Mouse (Mus musculus) embryonic facial prominence, embryonic 13.5 days (tissue): ENCODE measurements around the gene Mapkapk5. TPM values are rescaled to one million over a fixed set of nuclear protein-coding genes. Genes with fewer than 3 reads are reported as not detected.
"Not testable (repeated sequence)": the region's sequence is repeated elsewhere in the genome, so short reads cannot be mapped to it uniquely, and the experiment has no call there.

Experiments
- ATAC-seq: fragments of 200-750 bp; cut with Nextera tagmentation; 2 replicates; pipeline ENCODE4 v1.8.0; 2017; ENCODE audit warnings: low read depth; ENCODE audit not compliant: insufficient number of reproducible peaks, insufficient read depth, low FRiP score, low TSS enrichment
- H3K27ac ChIP-seq: fragments of 300-500 bp; sonication (generic); 2 replicates; pipeline ENCODE4 v1.5.1; 2015; ENCODE audit warnings: moderate library complexity, mild to moderate bottlenecking, inconsistent platforms
- H3K27me3 ChIP-seq: fragments of 300-500 bp; sonication (generic); 2 replicates; pipeline ENCODE4 v1.6.1; 2015; ENCODE audit warnings: mild to moderate bottlenecking, inconsistent platforms
- H3K36me3 ChIP-seq: fragments of 300-500 bp; sonication (generic); 2 replicates; pipeline ENCODE4 v1.6.1; 2015; ENCODE audit warnings: mild to moderate bottlenecking, inconsistent platforms
- H3K4me1 ChIP-seq: fragments of 300-500 bp; sonication (generic); 2 replicates; pipeline ENCODE4 v1.6.1; 2015; ENCODE audit warnings: inconsistent platforms
- H3K4me2 ChIP-seq: fragments of 300-500 bp; sonication (generic); 2 replicates; pipeline ENCODE4 v1.6.1; 2015; ENCODE audit warnings: moderate library complexity, mild to moderate bottlenecking, inconsistent platforms
- H3K4me3 ChIP-seq: fragments of 300-500 bp; sonication (generic); 2 replicates; pipeline ENCODE4 v1.5.1; 2015; ENCODE audit warnings: mild to moderate bottlenecking, inconsistent platforms
- H3K9ac ChIP-seq: fragments of 300-500 bp; sonication (generic); 2 replicates; pipeline ENCODE4 v1.6.1; 2015; ENCODE audit warnings: mild to moderate bottlenecking, inconsistent platforms
- H3K9me3 ChIP-seq: fragments of 300-500 bp; sonication (generic); 2 replicates; pipeline ENCODE4 v1.6.1; 2016; ENCODE audit warnings: inconsistent platforms
- WGBS: fragments of 180-500 bp; shearing (Covaris S2); methylation state at CpG from one replicate; pipeline ENCODE4 v1.1.7; 2015; ENCODE audit warnings: mixed read lengths; 5-methylcytosine and 5-hydroxymethylcytosine counted together
- polyA plus RNA-seq: library from polyadenylated mRNA; unstranded; fragments of >200 nt; fragmentation: Nextera tagmentation; extraction: Ambion mirVana; gene quantifications from 2 replicates; pipeline ENCODE4 v1.2.1, GENCODE M21; 2015

The Mapkapk5 gene
- polyA plus RNA-seq, 1 experiment from 2014 or later = 55.2 TPM

GRCm38 (mm10) chr5:121526526-121526925 is 19.2 kb downstream of the Mapkapk5 start:
- Histone ChIP-seq H3K4me1 (no peaks in the 10 kb centered on the region), H3K27ac (no peak overlapping the region), H3K4me2 (no peak overlapping the region), H3K9me3 (no peaks in the 10 kb centered on the region), H3K9ac (no peak overlapping the region), H3K27me3 (no peaks in the 10 kb centered on the region), H3K36me3 (peaks cover 82% of the 10 kb centered on the region), H3K4me3 (no peak overlapping the region)
- no peak for ATAC-seq
- 85% methylated on average over 7 of the region's 7 CpGs for WGBS

- no peaks in the 10 kb centered on the region for H3K9me3 ChIP-seq
- H3K36me3 ChIP-seq = peaks cover 82% of the 10 kb centered on the region
- H3K27ac ChIP-seq = no peak overlapping the region
- WGBS = 91% methylated on average over 14 of the region's 14 CpGs
- no peak overlapping the region for H3K4me3 ChIP-seq
- H3K4me1 ChIP-seq = no peaks in the 10 kb centered on the region
- H3K4me2 ChIP-seq = no peak overlapping the region
- no peaks in the 10 kb centered on the region for H3K27me3 ChIP-seq
- no peak overlapping the region for H3K9ac ChIP-seq
- no peak for ATAC-seq
These were observed 19.8 kb downstream of the Mapkapk5 start for GRCm38 (mm10) chr5:121525774-121526450.

GRCm38 (mm10) chr5:121519758-121520157 is 25.9 kb downstream of the Mapkapk5 start:
- H3K4me3 ChIP-seq, H3K9ac ChIP-seq, H3K9me3 ChIP-seq, H3K27ac ChIP-seq, H3K4me2 ChIP-seq, H3K27me3 ChIP-seq, H3K4me1 ChIP-seq, ATAC-seq: not testable (repeated sequence)
- 93% methylated on average over 11 of the region's 17 CpGs for WGBS
- peaks cover 55% of the 10 kb centered on the region for H3K36me3 ChIP-seq

- H3K4me1 ChIP-seq = no peaks in the 10 kb centered on the region
- H3K9me3 ChIP-seq = no peaks in the 10 kb centered on the region
- H3K27me3 ChIP-seq = no peaks in the 10 kb centered on the region
- no peak overlapping the region for H3K4me3 ChIP-seq
- no peak overlapping the region for H3K4me2 ChIP-seq
- H3K9ac ChIP-seq = no peak overlapping the region
- peaks cover 47% of the 10 kb centered on the region for H3K36me3 ChIP-seq
- WGBS = 89% methylated on average over 9 of the region's 9 CpGs
- ATAC-seq = no peak
- H3K27ac ChIP-seq = no peak overlapping the region
These were observed 26.7 kb downstream of the Mapkapk5 start for GRCm38 (mm10) chr5:121518983-121519382.

GRCm38 (mm10) chr5:121510009-121510408 is 35.7 kb downstream of the Mapkapk5 start:
- H3K27ac ChIP-seq = no peak overlapping the region
- H3K4me2 ChIP-seq = no peak overlapping the region
- H3K36me3 ChIP-seq = no peaks in the 10 kb centered on the region
- no peaks in the 10 kb centered on the region for H3K27me3 ChIP-seq
- no peak for ATAC-seq
- 76% methylated on average over 7 of the region's 7 CpGs for WGBS
- H3K4me3 ChIP-seq = no peak overlapping the region
- no peaks in the 10 kb centered on the region for H3K4me1 ChIP-seq
- H3K9me3 ChIP-seq = no peaks in the 10 kb centered on the region
- H3K9ac ChIP-seq = no peak overlapping the region

- no peaks in the 10 kb centered on the region for H3K27me3 ChIP-seq
- no peaks in the 10 kb centered on the region for H3K36me3 ChIP-seq
- no peak overlapping the region for H3K27ac ChIP-seq
- ATAC-seq = no peak
- no peaks in the 10 kb centered on the region for H3K4me1 ChIP-seq
- H3K9ac ChIP-seq = no peak overlapping the region
- H3K4me2 ChIP-seq = no peak overlapping the region
- H3K4me3 ChIP-seq = no peak overlapping the region
- 87% methylated on average over 1 of the region's 1 CpGs for WGBS
- H3K9me3 ChIP-seq = no peaks in the 10 kb centered on the region
These were observed 38.9 kb downstream of the Mapkapk5 start for GRCm38 (mm10) chr5:121506846-121507245.

- Histone ChIP-seq H3K4me2 (no peak within 1 kb of the TSS), H3K27me3 (no peaks in the 10 kb centered on the region), H3K36me3 (no peaks in the 10 kb centered on the region), H3K4me3 (no peak within 1 kb of the TSS), H3K27ac (no peak within 1 kb of the TSS), H3K9ac (no peak within 1 kb of the TSS), H3K9me3 (no peaks in the 10 kb centered on the region), H3K4me1 (no peaks in the 10 kb centered on the region)
- no peak for ATAC-seq
- 76% methylated on average over 3 of the region's 3 CpGs for WGBS
These were observed 42.5 kb downstream of the Mapkapk5 start, which contains the start of gene Adam1b for GRCm38 (mm10) chr5:121503231-121503630. Adam1b (minus strand) TSS chr5:121503435.

GRCm38 (mm10) chr5:121501424-121501996 is 44.2 kb downstream of the Mapkapk5 start:
- not testable (repeated sequence) for H3K27ac ChIP-seq, H3K27me3 ChIP-seq, H3K9me3 ChIP-seq, H3K36me3 ChIP-seq, H3K4me1 ChIP-seq, H3K9ac ChIP-seq, H3K4me2 ChIP-seq, ATAC-seq, H3K4me3 ChIP-seq
- 76% methylated on average over 11 of the region's 17 CpGs for WGBS

GRCm38 (mm10) chr5:121500719-121501118 is 45.0 kb downstream of the Mapkapk5 start:
- Histone ChIP-seq H3K9me3 (no peaks in the 10 kb centered on the region), H3K9ac (no peak overlapping the region), H3K4me3 (no peak overlapping the region), H3K4me2 (no peak overlapping the region), H3K27ac (no peak overlapping the region), H3K36me3 (no peaks in the 10 kb centered on the region), H3K27me3 (no peaks in the 10 kb centered on the region), H3K4me1 (no peaks in the 10 kb centered on the region)
- ATAC-seq = no peak
- WGBS = 75% methylated on average over 7 of the region's 7 CpGs

GRCm38 (mm10) chr5:121493305-121493704 is 52.4 kb downstream of the Mapkapk5 start:
- Histone ChIP-seq H3K9me3 (no peaks in the 10 kb centered on the region), H3K4me3 (no peak overlapping the region), H3K27me3 (no peaks in the 10 kb centered on the region), H3K4me2 (no peak overlapping the region), H3K9ac (no peak overlapping the region), H3K4me1 (peaks cover 3% of the 10 kb centered on the region; the same call in 1 of the 2 replicates), H3K36me3 (no peaks in the 10 kb centered on the region), H3K27ac (no peak overlapping the region)
- ATAC-seq = no peak
- 53% methylated on average over 8 of the region's 8 CpGs for WGBS

- no peak for ATAC-seq
- H3K4me2 ChIP-seq = no peak overlapping the region
- no peaks in the 10 kb centered on the region for H3K9me3 ChIP-seq
- H3K4me3 ChIP-seq = no peak overlapping the region
- H3K36me3 ChIP-seq = no peaks in the 10 kb centered on the region
- no peaks in the 10 kb centered on the region for H3K27me3 ChIP-seq
- 78% methylated on average over 5 of the region's 5 CpGs for WGBS
- H3K9ac ChIP-seq = no peak overlapping the region
- H3K27ac ChIP-seq = no peak overlapping the region
- H3K4me1 ChIP-seq = no peaks in the 10 kb centered on the region
These were observed 60.9 kb downstream of the Mapkapk5 start for GRCm38 (mm10) chr5:121484801-121485200.

GRCm38 (mm10) chr5:121477680-121478079 is 68.0 kb downstream of the Mapkapk5 start:
- ATAC-seq = no peak
- 33% methylated on average over 3 of the region's 3 CpGs for WGBS
- Histone ChIP-seq H3K9me3 (no peaks in the 10 kb centered on the region), H3K9ac (no peak overlapping the region), H3K36me3 (no peaks in the 10 kb centered on the region), H3K4me2 (no peak overlapping the region), H3K4me1 (no peaks in the 10 kb centered on the region), H3K4me3 (no peak overlapping the region), H3K27ac (no peak overlapping the region), H3K27me3 (no peaks in the 10 kb centered on the region)
